Mouse (Mus musculus) forebrain, embryonic 14.5 days (tissue): ENCODE results near the gene Pik3c2a. TPM values are rescaled to one million over a fixed set of nuclear protein-coding genes. Genes with fewer than 3 reads are reported as not detected.
"Not testable (repeated sequence)": the region's sequence is repeated elsewhere in the genome, so short reads cannot be mapped to it uniquely, and the experiment has no call there.

Experiments
- ATAC-seq: fragments of 200-750 bp; cut with Nextera tagmentation; 2 replicates; pipeline ENCODE4 v1.8.0; 2017; ENCODE audit warnings: mild to moderate bottlenecking, moderate library complexity
- DNase-seq: peaks from one replicate; pipeline ENCODE4 v3.0.0-alpha.2; 2015; ENCODE audit warnings: low spot score
- H3K27ac ChIP-seq: fragments of 300-500 bp; sonication (generic); 2 replicates; pipeline ENCODE4 v1.5.1; 2014; ENCODE audit warnings: low read depth, mild to moderate bottlenecking, control low read depth, low read length, moderate library complexity
- H3K27me3 ChIP-seq: fragments of 300-500 bp; sonication (generic); replicated peaks from 2 replicates; pipeline ENCODE4 v1.6.1; 2014; ENCODE audit warnings: low read length, control low read depth, mixed read lengths; ENCODE audit not compliant: control insufficient read depth, insufficient read depth
- H3K36me3 ChIP-seq: fragments of 300-500 bp; sonication (generic); 2 replicates; pipeline ENCODE4 v1.6.1; 2014; ENCODE audit warnings: low read length, control low read depth; ENCODE audit not compliant: control insufficient read depth, insufficient read depth
- H3K4me1 ChIP-seq: fragments of 300-500 bp; sonication (generic); 2 replicates; pipeline ENCODE4 v1.6.1; 2014; ENCODE audit warnings: antibody characterized with exemption, low read length, control low read depth; ENCODE audit not compliant: control insufficient read depth, insufficient read depth
- H3K4me2 ChIP-seq: fragments of 300-500 bp; sonication (generic); 2 replicates; pipeline ENCODE4 v1.6.1; 2014; ENCODE audit warnings: mild to moderate bottlenecking, control low read depth, low read length
- H3K4me3 ChIP-seq: fragments of 300-500 bp; sonication (generic); 2 replicates; pipeline ENCODE4 v1.5.1; 2014; ENCODE audit warnings: low read depth, low read length, control low read depth
- H3K9ac ChIP-seq: fragments of 300-500 bp; sonication (generic); 2 replicates; pipeline ENCODE4 v1.6.1; 2014; ENCODE audit warnings: mild to moderate bottlenecking, low read length, control low read depth, moderate library complexity
- H3K9me3 ChIP-seq: fragments of 300-500 bp; sonication (generic); replicated peaks from 2 replicates; pipeline ENCODE4 v1.6.1; 2016; ENCODE audit warnings: low read length, control low read depth, mixed read lengths; ENCODE audit not compliant: control insufficient read depth
- WGBS: fragments of 180-500 bp; shearing (Covaris S2); extraction: QIAGEN DNeasy Blood & Tissue Kit; methylation state at CpG from one replicate; pipeline ENCODE4 v1.1.7; 2014; 5-methylcytosine and 5-hydroxymethylcytosine counted together
- polyA plus RNA-seq: library from polyadenylated mRNA; unstranded; fragments of >200 nt; fragmentation: Nextera tagmentation; extraction: Ambion mirVana; gene quantifications from 2 replicates; pipeline ENCODE4 v1.2.1, GENCODE M21; 2014

Pik3c2a gene
- polyA plus RNA-seq, 1 experiment from 2014 or later = 11.7 TPM

DNA sequence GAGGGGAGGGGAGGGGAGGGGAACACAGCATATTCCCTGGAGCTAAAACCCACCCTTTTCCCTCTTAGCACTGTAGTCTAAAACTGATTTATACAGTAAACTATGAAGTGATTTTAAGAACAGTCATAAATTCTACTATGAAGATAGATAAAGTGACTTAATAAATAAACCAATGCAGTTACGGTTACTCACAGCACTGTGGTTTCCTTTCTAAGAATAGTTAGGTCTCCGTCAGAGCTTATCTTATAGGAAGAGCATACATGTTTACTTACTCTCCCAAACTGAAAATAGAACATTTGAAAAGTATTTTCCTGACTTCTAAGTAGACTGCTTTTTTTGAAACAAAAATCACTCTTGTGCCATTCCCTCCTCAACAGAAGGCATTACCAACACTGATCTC, 12.3 kb downstream of the Pik3c2a start:
- ATAC-seq (no peak), DNase-seq (no peak)
- Histone ChIP-seq H3K27me3 (no peaks in the 10 kb centered on the region), H3K36me3 (no peaks in the 10 kb centered on the region), H3K4me1 (no peaks in the 10 kb centered on the region), H3K9me3 (no peaks in the 10 kb centered on the region), H3K4me3 (no peak overlapping the region), H3K27ac (no peak overlapping the region), H3K4me2 (no peak overlapping the region), H3K9ac (no peak overlapping the region)
- WGBS = 91% methylated on average over 2 of the region's 2 CpGs

DNA sequence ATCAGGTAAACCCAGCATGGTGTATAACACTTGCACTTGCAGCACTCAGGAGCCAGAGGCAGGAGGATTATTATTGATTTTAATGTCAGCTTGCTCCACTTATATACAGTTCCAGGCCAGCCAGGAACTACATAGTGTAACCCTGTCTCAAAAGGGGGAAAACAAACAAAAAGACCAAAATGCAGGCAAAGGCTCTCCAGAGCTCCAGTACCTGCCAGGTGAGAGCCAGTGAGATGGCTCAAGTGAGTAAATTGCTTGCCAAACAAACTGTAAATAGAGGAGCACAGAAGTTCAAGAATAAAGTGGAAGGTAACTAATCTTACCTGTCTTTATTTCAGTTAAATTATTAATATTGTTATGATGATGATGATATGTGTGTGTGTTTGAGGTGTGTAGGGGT, 16.0 kb downstream of the Pik3c2a start:
- DNase-seq (no peak), ATAC-seq (no peak)
- Histone ChIP-seq H3K4me2 (no peak overlapping the region), H3K4me3 (no peak overlapping the region), H3K27ac (no peak overlapping the region), H3K9ac (no peak overlapping the region), H3K9me3 (no peaks in the 10 kb centered on the region), H3K4me1 (no peaks in the 10 kb centered on the region), H3K27me3 (no peaks in the 10 kb centered on the region), H3K36me3 (no peaks in the 10 kb centered on the region)

GRCm38 (mm10) chr7:116425771-116426170, 17.5 kb downstream of the Pik3c2a start:
- no peaks in the 10 kb centered on the region for H3K9me3 ChIP-seq
- ATAC-seq = no peak
- no peak overlapping the region for H3K4me2 ChIP-seq
- 80% methylated on average over 6 of the region's 6 CpGs for WGBS
- H3K4me3 ChIP-seq = no peak overlapping the region
- no peaks in the 10 kb centered on the region for H3K36me3 ChIP-seq
- 0 out of 2 replicates have a peak, but pooled peaks cover 3% of the 10 kb centered on the region for H3K4me1 ChIP-seq
- H3K27me3 ChIP-seq = no peaks in the 10 kb centered on the region
- H3K27ac ChIP-seq = no peak overlapping the region
- no peak overlapping the region for H3K9ac ChIP-seq
- DNase-seq = peak; percentile 27

- Histone ChIP-seq H3K4me1 (0 out of 2 replicates have a peak, but pooled peaks cover 3% of the 10 kb centered on the region), H3K9me3 (no peaks in the 10 kb centered on the region), H3K9ac (no peak overlapping the region), H3K36me3 (peaks cover 11% of the 10 kb centered on the region), H3K27me3 (no peaks in the 10 kb centered on the region), H3K27ac (no peak overlapping the region), H3K4me3 (no peak overlapping the region), H3K4me2 (no peak overlapping the region)
- ATAC-seq = peak; percentile 52
- peak; percentile 60 for DNase-seq
Observed at GRCm38 (mm10) chr7:116421081-116421480, 22.2 kb downstream of the Pik3c2a start.

- Histone ChIP-seq H3K36me3 (0 out of 2 replicates have a peak, but pooled peaks cover 3% of the 10 kb centered on the region), H3K27ac (no peak overlapping the region), H3K4me1 (no peaks in the 10 kb centered on the region), H3K4me3 (no peak overlapping the region), H3K27me3 (no peaks in the 10 kb centered on the region), H3K9me3 (no peaks in the 10 kb centered on the region), H3K9ac (no peak overlapping the region), H3K4me2 (no peak overlapping the region)
- ATAC-seq (no peak), DNase-seq (no peak)
- 47% methylated on average over 1 of the region's 1 CpGs for WGBS
Observed at GRCm38 (mm10) chr7:116409438-116409837, 33.8 kb downstream of the Pik3c2a start.

DNA sequence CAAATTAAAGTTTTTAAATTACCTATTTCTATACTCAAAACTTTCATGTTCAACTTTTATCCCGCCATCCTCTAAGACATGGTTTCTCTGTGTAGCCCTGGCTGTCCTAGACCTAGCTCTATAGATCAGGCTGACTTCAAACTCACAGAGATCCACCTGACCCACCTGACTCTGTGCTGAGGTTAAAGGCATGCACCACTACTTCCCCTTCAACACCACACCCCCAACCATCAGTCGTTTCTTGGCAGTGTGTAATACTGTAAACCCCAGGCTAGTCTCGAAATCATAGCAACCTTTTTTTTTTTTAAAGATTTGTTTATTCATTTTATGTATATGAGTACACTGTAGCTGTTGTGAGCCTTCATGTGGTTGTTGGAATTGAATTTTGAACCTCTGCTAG, 50.9 kb downstream of the Pik3c2a start:
- 93% methylated on average over 3 of the region's 3 CpGs for WGBS

GRCm38 (mm10) chr7:116387389-116387788, 55.9 kb downstream of the Pik3c2a start:
- not testable (repeated sequence) for H3K4me3 ChIP-seq, H3K27me3 ChIP-seq, H3K4me2 ChIP-seq, H3K36me3 ChIP-seq, H3K27ac ChIP-seq, H3K4me1 ChIP-seq, ATAC-seq, H3K9ac ChIP-seq, H3K9me3 ChIP-seq, DNase-seq
- 94% methylated on average over 2 of the region's 2 CpGs for WGBS

More for the DNA sequence above, 50.9 kb downstream of the Pik3c2a start:
- Histone ChIP-seq H3K4me2 (no peak overlapping the region), H3K9ac (no peak overlapping the region), H3K36me3 (no peaks in the 10 kb centered on the region), H3K9me3 (no peaks in the 10 kb centered on the region), H3K27ac (no peak overlapping the region), H3K4me1 (no peaks in the 10 kb centered on the region), H3K4me3 (no peak overlapping the region), H3K27me3 (no peaks in the 10 kb centered on the region)
- DNase-seq (no peak), ATAC-seq (no peak)

DNA sequence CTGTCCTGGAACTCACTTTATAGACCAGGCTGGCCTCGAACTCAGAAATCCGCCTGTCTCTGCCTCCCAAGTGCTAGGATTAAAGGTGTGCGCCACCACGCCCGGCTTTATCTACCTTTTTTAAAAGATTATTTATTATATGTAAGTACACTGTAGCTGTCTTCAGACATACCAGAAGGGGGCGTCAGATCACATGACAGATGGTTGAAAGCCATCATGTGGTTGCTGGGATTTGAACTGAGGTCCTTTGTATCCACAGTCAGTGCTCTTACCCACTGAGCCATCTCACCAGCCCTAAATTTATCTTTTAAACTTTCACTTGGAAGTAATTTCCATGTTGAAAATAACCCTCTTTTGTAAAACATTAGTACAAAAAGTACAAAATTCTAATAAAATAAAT, 64.1 kb downstream of the Pik3c2a start:
- peaks cover 22% of the 10 kb centered on the region for H3K36me3 ChIP-seq
- not testable (repeated sequence) for H3K27ac ChIP-seq, H3K27me3 ChIP-seq, H3K9ac ChIP-seq, H3K4me1 ChIP-seq, H3K4me2 ChIP-seq, ATAC-seq, H3K4me3 ChIP-seq, DNase-seq, H3K9me3 ChIP-seq
- 93% methylated on average over 6 of the region's 6 CpGs for WGBS

GRCm38 (mm10) chr7:116374284-116374683, 69.0 kb downstream of the Pik3c2a start:
- H3K9me3 ChIP-seq = no peaks in the 10 kb centered on the region
- H3K4me3 ChIP-seq = no peak overlapping the region
- ATAC-seq (no peak), DNase-seq (no peak)
- H3K36me3 ChIP-seq = peaks cover 37% of the 10 kb centered on the region
- WGBS = 77% methylated on average over 1 of the region's 1 CpGs
- no peaks in the 10 kb centered on the region for H3K4me1 ChIP-seq
- no peak overlapping the region for H3K27ac ChIP-seq
- no peaks in the 10 kb centered on the region for H3K27me3 ChIP-seq
- H3K9ac ChIP-seq = no peak overlapping the region
- no peak overlapping the region for H3K4me2 ChIP-seq
